Mouse (Mus musculus): Measurements from ENCODE around the gene Hipk2.

DNA sequence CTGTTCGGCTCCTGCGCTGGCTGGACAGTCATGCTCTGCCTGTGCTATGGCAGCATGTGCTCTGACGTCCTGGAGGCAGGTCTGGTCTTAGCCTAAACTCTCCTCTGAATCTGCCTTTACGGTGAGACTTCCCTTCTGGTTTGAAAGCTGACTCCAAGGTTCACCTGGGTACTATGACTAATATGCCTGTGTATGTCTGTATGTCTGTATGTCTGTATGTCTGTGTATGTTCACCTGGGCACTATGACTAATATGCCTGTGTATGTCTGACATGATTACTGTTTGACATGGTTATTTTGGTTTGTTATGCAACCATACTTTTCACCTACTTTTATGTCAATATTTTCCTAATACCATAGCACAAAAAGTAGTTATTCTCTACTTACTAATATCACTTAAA, 52.8 kb downstream of the Hipk2 start:
- no peak for TF ChIP-seq CTCF (IDR thresholded peaks at IDR 0.05; ENCODE audit: borderline replicate concordance, insufficient read depth, low read depth, low read length)
- no peak for TF ChIP-seq POLR2A (IDR thresholded peaks at IDR 0.05; ENCODE audit: borderline replicate concordance, insufficient read depth, low read length)

Measured in cerebellum, adult 2 months (tissue).